Mouse (Mus musculus) stomach, embryonic 16.5 days (tissue): ENCODE results near the gene Tet2. TPM values are rescaled to one million over a fixed set of nuclear protein-coding genes. Genes with fewer than 3 reads are reported as not detected.

Experiments
- ATAC-seq: fragments of 200-750 bp; cut with Nextera tagmentation; 2 replicates; pipeline ENCODE4 v1.8.0; 2017; ENCODE audit warnings: moderate number of reproducible peaks, moderate TSS enrichment; ENCODE audit not compliant: insufficient read depth, low FRiP score
- H3K27ac ChIP-seq: fragments of 300-500 bp; sonication (generic); 2 replicates; pipeline ENCODE4 v1.5.1; 2014; ENCODE audit warnings: low read length
- H3K27me3 ChIP-seq: fragments of 300-500 bp; sonication (generic); 2 replicates; pipeline ENCODE4 v1.6.1; 2014; ENCODE audit warnings: low read length, control low read depth, mixed read lengths; ENCODE audit not compliant: control insufficient read depth, insufficient read depth
- H3K36me3 ChIP-seq: fragments of 300-500 bp; sonication (generic); 2 replicates; pipeline ENCODE4 v1.6.1; 2014; ENCODE audit warnings: low read length; ENCODE audit not compliant: control insufficient read depth, insufficient read depth
- H3K4me1 ChIP-seq: fragments of 300-500 bp; sonication (generic); 2 replicates; pipeline ENCODE4 v1.6.1; 2014; ENCODE audit warnings: low read length, control low read depth, mixed read lengths; ENCODE audit not compliant: control insufficient read depth, insufficient read depth
- H3K4me2 ChIP-seq: fragments of 300-500 bp; sonication (generic); 2 replicates; pipeline ENCODE4 v1.6.1; 2014; ENCODE audit warnings: low read depth, low read length, mixed read lengths
- H3K4me3 ChIP-seq: fragments of 300-500 bp; sonication (generic); replicated peaks from 2 replicates; pipeline ENCODE4 v1.5.1; 2014; ENCODE audit warnings: mild to moderate bottlenecking, low read length
- H3K9ac ChIP-seq: fragments of 300-500 bp; sonication (generic); 2 replicates; pipeline ENCODE4 v1.6.1; 2014; ENCODE audit warnings: low read length
- H3K9me3 ChIP-seq: fragments of 300-500 bp; sonication (generic); replicated peaks from 2 replicates; pipeline ENCODE4 v1.6.1; 2016; ENCODE audit warnings: low read length, control low read depth; ENCODE audit not compliant: control insufficient read depth
- WGBS: fragments of 180-500 bp; shearing (Covaris S2); extraction: QIAGEN DNeasy Blood & Tissue Kit; methylation state at CpG from one replicate; pipeline ENCODE4 v1.1.7; 2014; 5-methylcytosine and 5-hydroxymethylcytosine counted together
- polyA plus RNA-seq: library from polyadenylated mRNA; unstranded; fragments of >200 nt; fragmentation: Nextera tagmentation; extraction: Ambion mirVana; gene quantifications from 2 replicates; pipeline ENCODE4 v1.2.1, GENCODE M21; 2015

Gene Tet2
- polyA plus RNA-seq, 1 experiment from 2014 or later = 16.6 TPM

DNA sequence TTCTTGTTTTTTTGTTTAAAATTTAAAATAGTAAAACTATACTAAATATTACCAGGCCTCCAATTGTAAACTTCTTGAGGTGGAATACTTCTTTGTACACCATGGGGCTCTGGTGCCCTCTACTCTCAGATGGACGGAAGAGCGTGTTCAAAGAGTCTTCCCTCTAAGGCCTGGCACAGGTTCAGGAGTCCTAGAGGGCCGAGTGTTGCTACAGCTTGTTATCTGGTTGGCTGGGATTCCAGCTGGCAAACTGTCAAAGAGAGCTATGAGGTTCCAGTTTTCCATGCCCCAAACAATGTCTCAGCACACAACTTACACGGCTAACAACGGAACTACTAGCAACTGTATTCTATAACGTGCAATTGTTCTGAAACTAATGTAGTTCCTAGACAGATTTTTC is 28.8 kb downstream of the Tet2 start:
- H3K9me3 ChIP-seq = no peaks in the 10 kb centered on the region
- no peak overlapping the region for H3K4me2 ChIP-seq
- no peaks in the 10 kb centered on the region for H3K4me1 ChIP-seq
- no peak for ATAC-seq
- H3K4me3 ChIP-seq = no peak overlapping the region
- H3K27me3 ChIP-seq = no peaks in the 10 kb centered on the region
- no peak overlapping the region for H3K27ac ChIP-seq
- no peak overlapping the region for H3K9ac ChIP-seq
- 70% methylated on average over 6 of the region's 6 CpGs for WGBS
- peaks cover 7% of the 10 kb centered on the region; the same call in 1 of the 2 replicates for H3K36me3 ChIP-seq

DNA sequence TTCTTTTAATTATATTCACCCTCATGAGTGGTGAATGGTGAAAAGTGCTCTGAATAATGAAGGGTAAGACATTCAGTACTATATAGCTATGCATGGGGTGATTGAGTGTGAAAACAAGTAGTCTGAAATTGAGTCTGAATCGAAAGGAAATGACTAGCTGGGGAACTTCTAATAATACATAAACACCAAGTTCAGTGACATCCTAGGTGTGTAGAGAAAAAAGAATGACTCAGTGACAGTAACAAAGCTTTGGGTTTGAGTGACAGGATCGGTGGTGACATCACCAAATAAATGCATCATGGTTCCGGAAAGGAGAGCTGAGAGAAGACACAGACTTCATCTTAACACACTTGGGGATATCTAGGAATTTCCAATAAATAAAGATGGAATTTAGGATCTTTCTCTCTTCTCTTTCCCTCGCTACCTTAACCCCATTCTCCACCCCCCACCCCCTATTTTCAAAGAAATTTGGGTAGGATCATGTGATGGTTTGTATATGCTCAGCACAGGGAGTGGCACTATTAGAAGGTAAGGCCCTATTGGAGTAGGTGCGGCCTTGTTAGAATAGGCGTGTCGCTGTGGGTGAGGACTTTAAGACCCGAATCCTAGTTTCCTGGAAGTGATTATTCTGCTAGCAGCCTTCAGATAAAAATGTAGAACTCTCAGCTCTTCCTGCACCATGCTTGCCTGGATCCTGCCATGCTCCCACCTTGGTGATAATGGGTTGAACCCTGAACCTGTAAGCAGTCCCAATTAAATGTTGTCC is 29.6 kb downstream of the Tet2 start:
- no peaks in the 10 kb centered on the region for H3K4me1 ChIP-seq
- no peaks in the 10 kb centered on the region for H3K9me3 ChIP-seq
- ATAC-seq = no peak
- WGBS = 89% methylated on average over 8 of the region's 8 CpGs
- H3K4me3 ChIP-seq = no peak overlapping the region
- no peak overlapping the region for H3K9ac ChIP-seq
- no peaks in the 10 kb centered on the region for H3K27me3 ChIP-seq
- peaks cover 7% of the 10 kb centered on the region; the same call in 1 of the 2 replicates for H3K36me3 ChIP-seq
- H3K27ac ChIP-seq = no peak overlapping the region
- H3K4me2 ChIP-seq = no peak overlapping the region

DNA sequence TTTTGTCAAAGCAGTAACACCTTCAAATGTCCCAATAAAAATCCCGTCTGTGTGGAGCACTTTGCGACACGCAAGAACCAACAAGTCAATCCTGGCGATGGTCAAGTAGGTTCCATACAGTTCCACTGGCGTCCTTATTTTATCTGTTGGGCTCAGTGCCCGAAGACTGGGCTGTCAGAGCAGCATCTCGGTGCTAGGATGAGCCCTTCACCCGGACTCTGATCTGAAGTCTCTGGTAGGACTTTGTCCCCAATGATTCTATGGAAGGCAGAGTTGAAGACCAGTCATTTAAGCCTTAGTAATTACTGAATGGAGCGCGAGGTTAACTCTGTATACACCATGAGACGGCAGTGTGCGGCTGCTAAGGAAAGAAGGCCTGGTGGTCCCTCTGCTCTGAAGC is 30.6 kb downstream of the Tet2 start:
- ATAC-seq = no peak
- Histone ChIP-seq H3K9ac (no peak overlapping the region), H3K36me3 (peaks cover 7% of the 10 kb centered on the region; the same call in 1 of the 2 replicates), H3K4me1 (no peaks in the 10 kb centered on the region), H3K27ac (no peak overlapping the region), H3K4me2 (no peak overlapping the region), H3K9me3 (no peaks in the 10 kb centered on the region), H3K27me3 (no peaks in the 10 kb centered on the region), H3K4me3 (no peak overlapping the region)
- WGBS = 84% methylated on average over 12 of the region's 12 CpGs

DNA sequence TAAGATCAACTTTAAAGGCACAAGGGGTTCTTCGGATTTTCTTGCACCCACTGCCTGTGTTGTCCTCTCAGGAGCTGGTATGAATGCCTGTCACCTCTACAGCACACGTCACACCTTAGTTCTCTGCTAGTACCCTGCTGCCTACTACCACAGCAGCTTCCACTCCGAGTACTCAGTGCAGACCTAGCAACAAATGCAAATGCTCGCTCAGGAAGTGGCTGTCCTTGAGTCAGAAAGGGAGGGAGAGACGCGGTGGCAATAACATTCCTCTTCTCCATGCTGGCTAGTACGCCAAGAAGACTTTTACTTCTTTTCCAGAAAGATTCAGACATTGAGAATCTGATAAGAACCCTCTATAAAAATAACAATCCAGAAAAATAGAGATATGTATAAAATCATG is 31.5 kb downstream of the Tet2 start:
- no peaks in the 10 kb centered on the region for H3K27me3 ChIP-seq
- ATAC-seq = no peak
- no peak overlapping the region for H3K27ac ChIP-seq
- H3K4me1 ChIP-seq = no peaks in the 10 kb centered on the region
- H3K4me2 ChIP-seq = no peak overlapping the region
- no peak overlapping the region for H3K4me3 ChIP-seq
- WGBS = 84% methylated on average over 7 of the region's 7 CpGs
- no peaks in the 10 kb centered on the region for H3K9me3 ChIP-seq
- H3K36me3 ChIP-seq = peaks cover 7% of the 10 kb centered on the region; the same call in 1 of the 2 replicates
- no peak overlapping the region for H3K9ac ChIP-seq

DNA sequence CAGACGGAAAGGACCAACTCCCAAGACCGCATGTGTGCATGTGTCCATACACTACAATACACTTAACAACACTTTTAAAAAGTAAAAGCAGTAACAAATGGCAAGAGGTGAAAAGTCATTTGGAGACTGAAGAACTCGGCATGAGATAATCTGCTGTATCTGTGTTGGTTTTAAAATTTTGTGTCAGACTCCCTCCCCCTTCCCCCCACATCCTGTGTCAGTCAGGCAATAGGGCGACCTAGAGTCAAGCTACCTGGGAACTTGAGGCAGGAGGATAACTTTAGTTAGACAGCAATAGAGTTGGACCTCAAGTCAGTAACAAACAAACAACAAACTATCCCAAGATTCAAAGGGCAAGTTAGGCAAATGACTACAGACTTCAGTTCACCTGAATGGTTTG is 34.6 kb downstream of the Tet2 start:
- 80% methylated on average over 4 of the region's 4 CpGs for WGBS
- no peak for ATAC-seq
- Histone ChIP-seq H3K9me3 (no peaks in the 10 kb centered on the region), H3K9ac (no peak overlapping the region), H3K4me2 (no peak overlapping the region), H3K36me3 (peaks cover 7% of the 10 kb centered on the region; the same call in 1 of the 2 replicates), H3K27me3 (no peaks in the 10 kb centered on the region), H3K4me3 (no peak overlapping the region), H3K27ac (no peak overlapping the region), H3K4me1 (no peaks in the 10 kb centered on the region)

DNA sequence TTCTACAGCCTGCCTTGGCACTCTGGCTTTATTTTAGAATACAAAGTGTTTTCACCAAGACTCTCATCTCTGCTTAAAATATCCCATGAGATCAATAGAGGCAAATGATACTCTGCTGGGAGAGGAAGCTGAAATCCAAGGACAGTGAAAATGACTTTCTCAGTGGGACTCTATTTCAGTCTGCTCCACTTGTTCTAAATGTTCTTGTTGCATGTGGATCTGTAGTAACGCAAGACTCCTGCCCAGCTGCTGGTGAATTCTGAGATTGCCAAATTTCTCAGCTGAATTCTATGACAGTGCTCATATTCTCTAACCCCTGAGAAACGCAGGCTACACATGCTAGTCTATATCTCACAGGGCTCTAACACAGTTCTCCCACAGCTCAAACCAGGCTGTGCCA is 35.1 kb downstream of the Tet2 start:
- WGBS = 82% methylated on average over 2 of the region's 2 CpGs
- no peaks in the 10 kb centered on the region for H3K27me3 ChIP-seq
- no peak overlapping the region for H3K4me2 ChIP-seq
- no peaks in the 10 kb centered on the region for H3K4me1 ChIP-seq
- no peaks in the 10 kb centered on the region for H3K9me3 ChIP-seq
- peaks cover 7% of the 10 kb centered on the region; the same call in 1 of the 2 replicates for H3K36me3 ChIP-seq
- no peak overlapping the region for H3K4me3 ChIP-seq
- ATAC-seq = no peak
- no peak overlapping the region for H3K9ac ChIP-seq
- H3K27ac ChIP-seq = no peak overlapping the region

DNA sequence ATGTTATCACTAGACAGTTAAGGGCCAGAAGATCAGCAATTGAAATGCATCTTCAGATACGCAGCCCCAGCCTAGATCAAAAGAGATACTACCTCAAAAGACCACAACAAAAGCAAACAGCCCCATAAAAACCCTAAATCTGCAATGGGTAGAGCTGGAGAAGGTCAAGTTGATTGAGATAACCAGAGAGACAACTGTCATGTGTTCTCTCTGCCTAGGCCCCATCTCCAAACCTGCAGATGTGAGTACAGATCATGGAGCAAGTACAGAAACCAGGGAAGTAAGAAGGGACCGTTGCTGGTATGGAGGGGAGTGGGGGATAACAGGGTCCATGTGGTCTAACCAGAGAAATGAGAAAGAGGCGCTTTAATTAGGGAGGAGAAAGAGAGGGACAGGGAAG is 36.1 kb downstream of the Tet2 start:
- H3K4me3 ChIP-seq = no peak overlapping the region
- H3K9ac ChIP-seq = no peak overlapping the region
- WGBS = 87% methylated on average over 3 of the region's 3 CpGs
- H3K36me3 ChIP-seq = peaks cover 7% of the 10 kb centered on the region; the same call in 1 of the 2 replicates
- no peak overlapping the region for H3K4me2 ChIP-seq
- H3K4me1 ChIP-seq = no peaks in the 10 kb centered on the region
- no peaks in the 10 kb centered on the region for H3K27me3 ChIP-seq
- ATAC-seq = no peak
- no peaks in the 10 kb centered on the region for H3K9me3 ChIP-seq
- H3K27ac ChIP-seq = no peak overlapping the region

DNA sequence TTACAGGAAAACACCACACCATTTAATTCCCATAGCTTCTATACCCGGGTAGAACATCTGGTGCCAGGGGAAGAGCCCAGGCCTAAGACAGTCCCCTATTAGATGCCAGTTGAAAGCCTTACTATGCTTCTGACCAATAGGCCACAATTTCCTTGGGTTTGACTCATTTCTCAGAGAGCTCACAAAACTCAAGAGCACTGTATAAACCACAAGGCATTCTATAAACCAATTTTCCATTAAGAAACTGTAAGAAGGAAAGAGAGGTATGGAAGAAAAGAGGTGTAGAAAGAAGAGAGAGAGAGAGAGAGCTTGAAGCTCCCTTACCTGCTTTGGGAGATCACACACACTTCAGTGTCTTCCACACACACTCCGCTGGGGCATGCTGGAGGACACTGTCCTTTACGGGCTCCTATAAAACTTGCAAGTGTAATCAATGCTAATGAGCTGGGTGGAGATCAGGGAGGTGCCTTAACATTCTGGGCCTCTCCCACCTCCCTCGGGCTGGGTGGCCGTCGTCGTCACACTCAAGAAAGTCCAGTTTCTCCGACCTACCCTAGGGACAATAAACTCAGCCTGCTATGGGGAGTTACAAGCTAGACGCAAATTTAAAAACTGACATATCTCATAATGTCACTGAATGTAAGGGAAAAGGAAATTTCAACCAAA is 38.5 kb downstream of the Tet2 start:
- H3K9me3 ChIP-seq = no peaks in the 10 kb centered on the region
- no peaks in the 10 kb centered on the region for H3K36me3 ChIP-seq
- H3K9ac ChIP-seq = no peak overlapping the region
- no peak overlapping the region for H3K4me2 ChIP-seq
- no peaks in the 10 kb centered on the region for H3K4me1 ChIP-seq
- WGBS = 74% methylated on average over 9 of the region's 9 CpGs
- no peak for ATAC-seq
- no peaks in the 10 kb centered on the region for H3K27me3 ChIP-seq
- H3K27ac ChIP-seq = no peak overlapping the region
- H3K4me3 ChIP-seq = no peak overlapping the region

DNA sequence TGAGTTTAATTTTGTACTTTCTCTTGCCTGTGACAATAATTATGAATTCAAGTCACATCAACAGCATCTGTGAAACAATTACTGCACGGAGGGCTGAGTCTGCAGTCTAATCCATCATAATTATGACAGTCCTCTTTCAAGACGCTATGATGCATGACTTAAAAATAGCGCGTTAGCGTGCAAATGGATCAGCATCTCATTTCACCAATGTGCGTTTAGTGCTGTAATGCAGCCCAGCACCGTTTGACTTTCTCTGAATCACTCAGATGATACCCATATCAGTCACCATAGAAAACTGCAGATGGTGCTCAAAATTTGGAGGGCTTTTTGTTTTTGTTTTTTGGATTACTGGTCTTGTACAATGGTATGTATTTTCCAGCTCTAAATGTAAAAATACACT is 48.0 kb downstream of the Tet2 start:
- ATAC-seq = no peak
- H3K9me3 ChIP-seq = no peaks in the 10 kb centered on the region; the same call in 1 of the 2 replicates
- 79% methylated on average over 7 of the region's 7 CpGs for WGBS
- H3K27ac ChIP-seq = no peak overlapping the region
- H3K4me1 ChIP-seq = no peaks in the 10 kb centered on the region
- no peak overlapping the region for H3K4me2 ChIP-seq
- H3K36me3 ChIP-seq = no peaks in the 10 kb centered on the region
- H3K27me3 ChIP-seq = no peaks in the 10 kb centered on the region
- H3K9ac ChIP-seq = no peak overlapping the region
- H3K4me3 ChIP-seq = no peak overlapping the region
